Mouse (Mus musculus): Measurements from ENCODE around the gene Mef2d. TPM values are rescaled to one million over a fixed set of nuclear protein-coding genes. Genes with fewer than 3 reads are reported as not detected.

Mef2d gene
- total RNA-seq, 1 experiment, result 10.4 TPM

DNA sequence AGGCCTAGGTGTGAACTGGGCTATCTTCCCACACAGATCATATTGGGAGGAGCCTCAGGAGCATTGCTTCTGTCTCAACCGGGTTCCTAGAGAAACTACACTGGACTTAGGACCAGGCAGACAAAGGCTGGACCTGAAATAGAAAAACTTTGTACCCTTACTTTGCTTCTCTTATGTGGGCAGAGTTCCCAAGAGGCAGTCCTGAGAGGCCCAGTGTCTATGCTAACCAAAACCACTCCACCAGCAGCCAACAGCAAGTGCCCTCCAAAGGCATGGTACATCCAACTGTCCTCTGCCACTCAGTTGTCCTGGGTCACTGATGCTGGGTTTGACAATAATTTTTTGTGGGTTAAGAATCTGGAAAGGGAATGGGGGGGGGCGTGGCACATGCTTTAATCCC lies 9.7 kb upstream of the Mef2d start:
- TF ChIP-seq ZNF384 (IDR thresholded peaks at IDR 0.05; ENCODE audit: low read depth, low read length) (no peak), HCFC1 (IDR thresholded peaks at IDR 0.05; ENCODE audit: borderline replicate concordance, insufficient read depth, low read length) (no peak), CHD2 (IDR thresholded peaks at IDR 0.05; ENCODE audit: low read depth, low read length) (no peak), ZC3H11A (IDR thresholded peaks at IDR 0.05; ENCODE audit: borderline replicate concordance, low read depth, low read length) (no peak), MAFK (IDR thresholded peaks at IDR 0.05; ENCODE audit: insufficient read depth, low read depth, low read length) (no peak)
- no peak overlapping the region for H3K4me3 ChIP-seq (ENCODE audit: insufficient read depth in 1 of 2, low read depth in 1 of 2, low read length in 2 of 2, poor library complexity in 1 of 2, severe bottlenecking in 1 of 2)
- no peaks in the 10 kb centered on the region for H3K36me3 ChIP-seq (ENCODE audit: control insufficient read depth, insufficient read depth, low read length, poor library complexity, severe bottlenecking)
- H3K27ac ChIP-seq (ENCODE audit: insufficient read depth, low read depth, low read length, poor library complexity, severe bottlenecking), result no peak overlapping the region
- no peak for DNase-seq (ENCODE audit: low read depth, low spot score)
- in situ Hi-C loops (cut with MboI; ENCODE audit: low sequenced_read_pairs in 2 of 2, unreplicated experiment in 2 of 2), result no loop called here
- H3K9me3 ChIP-seq (ENCODE audit: control insufficient read depth, insufficient read depth, low read depth, low read length), result no peaks in the 10 kb centered on the region
- no peak overlapping the region for H3K9ac ChIP-seq (ENCODE audit: insufficient read depth, low read depth, low read length, poor library complexity, severe bottlenecking)
- peaks cover 2 to 5% of the 10 kb centered on the region in 2 experiments; a peak in 1 of 4 replicates for H3K4me1 ChIP-seq (ENCODE audit: control insufficient read depth in 2 of 2, insufficient read depth in 2 of 2, low read length in 2 of 2, poor library complexity in 1 of 2)

DNA sequence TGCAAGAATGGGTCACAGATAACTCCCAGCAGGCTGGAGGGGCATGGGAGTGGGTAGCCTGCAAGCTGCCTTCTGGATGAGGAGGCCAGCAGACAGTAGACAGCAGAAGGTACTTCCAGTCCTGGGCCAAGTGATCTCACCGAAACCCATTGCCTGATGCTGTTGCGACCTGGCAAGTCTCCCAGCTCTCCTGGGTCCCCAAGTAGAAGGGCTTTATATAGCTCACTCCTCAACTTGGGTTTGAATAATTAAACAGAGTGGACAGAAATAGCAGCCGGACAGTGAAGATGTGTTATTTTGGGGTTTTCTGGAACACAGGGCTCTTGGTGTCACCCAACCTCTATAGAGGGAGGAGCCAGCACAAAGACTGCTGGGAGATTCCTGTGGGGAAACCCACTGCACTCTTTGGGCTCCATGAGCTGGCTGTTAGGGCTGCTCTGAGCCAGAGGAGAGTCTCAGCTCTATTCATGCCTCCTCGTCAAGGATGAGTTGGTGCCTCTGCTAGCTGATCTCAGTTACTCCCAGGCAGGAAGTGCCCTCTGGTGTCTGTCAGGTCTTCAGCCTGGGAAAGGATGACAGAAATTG lies 8.9 kb upstream of the Mef2d start:
- Histone ChIP-seq H3K36me3 (ENCODE audit: control insufficient read depth, insufficient read depth, low read length, poor library complexity, severe bottlenecking) (no peaks in the 10 kb centered on the region), H3K4me3 (ENCODE audit: insufficient read depth in 1 of 2, low read depth in 1 of 2, low read length in 2 of 2, poor library complexity in 1 of 2, severe bottlenecking in 1 of 2) (no peak overlapping the region), H3K27ac (ENCODE audit: insufficient read depth, low read depth, low read length, poor library complexity, severe bottlenecking) (no peak overlapping the region), H3K9ac (ENCODE audit: insufficient read depth, low read depth, low read length, poor library complexity, severe bottlenecking) (no peak overlapping the region), H3K9me3 (ENCODE audit: control insufficient read depth, insufficient read depth, low read depth, low read length) (no peaks in the 10 kb centered on the region), H3K4me1 (ENCODE audit: control insufficient read depth in 2 of 2, insufficient read depth in 2 of 2, low read length in 2 of 2, poor library complexity in 1 of 2) (peaks cover 2 to 5% of the 10 kb centered on the region in 2 experiments; a peak in 1 of 4 replicates)
- TF ChIP-seq ZC3H11A (IDR thresholded peaks at IDR 0.05; ENCODE audit: borderline replicate concordance, low read depth, low read length), result no peak
- TF ChIP-seq MAFK (IDR thresholded peaks at IDR 0.05; ENCODE audit: insufficient read depth, low read depth, low read length), result no peak
- no peak for TF ChIP-seq ZNF384 (IDR thresholded peaks at IDR 0.05; ENCODE audit: low read depth, low read length)
- TF ChIP-seq HCFC1 (IDR thresholded peaks at IDR 0.05; ENCODE audit: borderline replicate concordance, insufficient read depth, low read length), result no peak
- TF ChIP-seq CHD2 (IDR thresholded peaks at IDR 0.05; ENCODE audit: low read depth, low read length), result no peak
- in situ Hi-C loops (cut with MboI; ENCODE audit: low sequenced_read_pairs in 2 of 2, unreplicated experiment in 2 of 2), result no loop called here
- DNase-seq (ENCODE audit: low read depth, low spot score), result no peak

DNA sequence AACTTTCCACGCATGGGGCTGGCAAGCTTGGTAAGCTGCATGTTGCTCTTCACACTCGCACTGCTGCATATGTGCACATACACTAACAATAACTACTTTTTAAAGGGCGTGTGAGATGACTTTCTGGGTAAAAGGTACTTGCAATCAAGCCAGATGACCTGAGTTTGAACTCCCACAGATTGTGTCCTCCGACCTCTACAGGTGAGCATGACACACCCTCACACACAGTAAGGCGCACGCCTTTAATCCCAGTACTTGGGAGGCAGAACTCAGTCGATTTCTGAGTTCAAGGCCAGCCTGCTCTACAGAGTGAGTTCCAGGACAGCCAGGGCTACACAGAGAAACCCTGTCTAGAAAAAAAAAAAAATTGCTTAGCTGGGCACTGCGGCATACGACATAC lies 5.8 kb upstream of the Mef2d start:
- Histone ChIP-seq H3K4me1 (ENCODE audit: control insufficient read depth in 2 of 2, insufficient read depth in 2 of 2, low read length in 2 of 2, poor library complexity in 1 of 2) (peaks cover 4 to 10% of the 10 kb centered on the region in 2 experiments; a peak in 3 of 4 replicates), H3K9me3 (ENCODE audit: control insufficient read depth, insufficient read depth, low read depth, low read length) (no peaks in the 10 kb centered on the region), H3K36me3 (ENCODE audit: control insufficient read depth, insufficient read depth, low read length, poor library complexity, severe bottlenecking) (no peaks in the 10 kb centered on the region), H3K4me3 (ENCODE audit: insufficient read depth in 1 of 2, low read depth in 1 of 2, low read length in 2 of 2, poor library complexity in 1 of 2, severe bottlenecking in 1 of 2) (no peak overlapping the region), H3K9ac (ENCODE audit: insufficient read depth, low read depth, low read length, poor library complexity, severe bottlenecking) (no peak overlapping the region), H3K27ac (ENCODE audit: insufficient read depth, low read depth, low read length, poor library complexity, severe bottlenecking) (no peak overlapping the region)
- TF ChIP-seq CHD2 (IDR thresholded peaks at IDR 0.05; ENCODE audit: low read depth, low read length), result no peak
- no peak for TF ChIP-seq HCFC1 (IDR thresholded peaks at IDR 0.05; ENCODE audit: borderline replicate concordance, insufficient read depth, low read length)
- TF ChIP-seq MAFK (IDR thresholded peaks at IDR 0.05; ENCODE audit: insufficient read depth, low read depth, low read length), result no peak
- no peak for TF ChIP-seq ZNF384 (IDR thresholded peaks at IDR 0.05; ENCODE audit: low read depth, low read length)
- no peak for TF ChIP-seq ZC3H11A (IDR thresholded peaks at IDR 0.05; ENCODE audit: borderline replicate concordance, low read depth, low read length)
- in situ Hi-C loops (cut with MboI; ENCODE audit: low sequenced_read_pairs in 2 of 2, unreplicated experiment in 2 of 2), result no loop called here
- no peak for DNase-seq (ENCODE audit: low read depth, low spot score)

DNA sequence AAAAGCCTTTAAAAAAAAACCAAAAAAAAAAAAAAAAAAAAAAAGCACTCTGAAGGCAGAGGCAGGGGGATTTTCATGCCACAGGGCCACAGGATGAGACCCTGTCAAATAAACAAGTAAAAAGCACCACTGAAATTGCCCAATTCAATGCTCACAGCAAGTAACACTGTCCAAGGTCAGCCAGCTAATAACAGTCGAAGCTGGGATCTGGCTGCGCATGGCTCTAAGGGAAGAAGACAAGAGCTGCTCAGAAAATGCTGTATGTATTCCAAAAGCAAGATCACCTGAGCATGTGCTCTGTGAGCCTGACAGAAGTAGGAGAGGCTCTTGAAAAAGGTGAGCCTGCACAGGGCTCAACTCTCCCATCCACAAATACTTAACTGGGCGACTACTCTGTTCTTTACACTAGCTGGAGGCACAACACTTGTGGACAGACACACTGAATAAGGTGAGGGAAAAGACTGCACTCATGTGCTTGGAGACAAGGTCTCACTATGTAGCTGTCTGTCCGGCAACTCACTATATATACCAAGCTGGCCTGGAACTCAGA lies 5.2 kb upstream of the Mef2d start:
- Histone ChIP-seq H3K27ac (ENCODE audit: insufficient read depth, low read depth, low read length, poor library complexity, severe bottlenecking) (no peak overlapping the region), H3K36me3 (ENCODE audit: control insufficient read depth, insufficient read depth, low read length, poor library complexity, severe bottlenecking) (no peaks in the 10 kb centered on the region)

More for the DNA sequence above, 5.2 kb upstream of the Mef2d start:
- Histone ChIP-seq H3K9me3 (ENCODE audit: control insufficient read depth, insufficient read depth, low read depth, low read length) (no peaks in the 10 kb centered on the region), H3K4me3 (ENCODE audit: insufficient read depth in 1 of 2, low read depth in 1 of 2, low read length in 2 of 2, poor library complexity in 1 of 2, severe bottlenecking in 1 of 2) (no peak overlapping the region), H3K9ac (ENCODE audit: insufficient read depth, low read depth, low read length, poor library complexity, severe bottlenecking) (no peak overlapping the region), H3K4me1 (ENCODE audit: control insufficient read depth in 2 of 2, insufficient read depth in 2 of 2, low read length in 2 of 2, poor library complexity in 1 of 2) (peaks cover 5 to 11% of the 10 kb centered on the region in 2 experiments; a peak in 3 of 4 replicates)
- DNase-seq (ENCODE audit: low read depth, low spot score), result no peak
- no peak for TF ChIP-seq CHD2 (IDR thresholded peaks at IDR 0.05; ENCODE audit: low read depth, low read length)
- TF ChIP-seq ZC3H11A (IDR thresholded peaks at IDR 0.05; ENCODE audit: borderline replicate concordance, low read depth, low read length), result no peak
- TF ChIP-seq MAFK (IDR thresholded peaks at IDR 0.05; ENCODE audit: insufficient read depth, low read depth, low read length), result no peak
- no peak for TF ChIP-seq HCFC1 (IDR thresholded peaks at IDR 0.05; ENCODE audit: borderline replicate concordance, insufficient read depth, low read length)
- TF ChIP-seq ZNF384 (IDR thresholded peaks at IDR 0.05; ENCODE audit: low read depth, low read length), result no peak
- in situ Hi-C loops (cut with MboI; ENCODE audit: low sequenced_read_pairs in 2 of 2, unreplicated experiment in 2 of 2), result no loop called here
